Mouse (Mus musculus) gonadal fat pad, adult 2 months (tissue): ENCODE measurements around the gene Zbed6. TPM values are rescaled to one million over a fixed set of nuclear protein-coding genes. Genes with fewer than 3 reads are reported as not detected.
A peak's percentile ranks its signal among the peaks of the same experiment; 100 is the strongest.
"Not testable (repeated sequence)": the region's sequence is repeated elsewhere in the genome, so short reads cannot be mapped to it uniquely, and the experiment has no call there.

Source experiments
- DNase-seq: peaks from one replicate; pipeline ENCODE4 v3.0.0-alpha.2; 2012; ENCODE audit warnings: low read depth
- polyA plus RNA-seq: library from polyadenylated mRNA; depleted of rRNA; stranded (reverse); fragments of >200 nt; gene quantifications from 2 replicates; pipeline ENCODE4 v1.2.3, GENCODE M21; 2012; rRNA removed

Zbed6 gene
- polyA plus RNA-seq = 4.3 and 4.5 TPM in 2 replicates

GRCm38 (mm10) chr1:133660466-133661202, at the start of gene Zbed6:
Zbed6 (minus strand) TSS chr1:133660885.
- DNase-seq = no peak

GRCm38 (mm10) chr1:133709292-133709691, 48.6 kb upstream of the Zbed6 start:
- no peak for DNase-seq

GRCm38 (mm10) chr1:133701824-133702223, 41.1 kb upstream of the Zbed6 start:
- not testable (repeated sequence) for DNase-seq

- DNase-seq = no peak
These were observed 37.4 kb upstream of the Zbed6 start for GRCm38 (mm10) chr1:133697935-133698620.

GRCm38 (mm10) chr1:133695901-133696300, 35.2 kb upstream of the Zbed6 start:
- peak; percentile 61 for DNase-seq

GRCm38 (mm10) chr1:133694876-133695275, 34.2 kb upstream of the Zbed6 start:
- no peak for DNase-seq

- no peak for DNase-seq
These were observed 33.6 kb upstream of the Zbed6 start for GRCm38 (mm10) chr1:133694301-133694700.

GRCm38 (mm10) chr1:133693536-133694114, 32.9 kb upstream of the Zbed6 start:
- DNase-seq = no peak

- no peak for DNase-seq
These were observed 31.5 kb upstream of the Zbed6 start for GRCm38 (mm10) chr1:133692195-133692594.

GRCm38 (mm10) chr1:133691046-133691445, 30.4 kb upstream of the Zbed6 start:
- no peak for DNase-seq

GRCm38 (mm10) chr1:133689897-133690296, 29.2 kb upstream of the Zbed6 start, which contains the start of gene Lax1:
Lax1 (minus strand) TSS chr1:133690108.
- DNase-seq = no peak

- DNase-seq = no peak
These were observed 27.6 kb upstream of the Zbed6 start for GRCm38 (mm10) chr1:133688301-133688700.

- DNase-seq = peak; percentile 78
These were observed 25.2 kb upstream of the Zbed6 start for GRCm38 (mm10) chr1:133685749-133686519.

GRCm38 (mm10) chr1:133671801-133672200, 11.1 kb upstream of the Zbed6 start:
- no peak for DNase-seq

GRCm38 (mm10) chr1:133671266-133671665, 10.6 kb upstream of the Zbed6 start:
- no peak for DNase-seq

- DNase-seq = no peak
These were observed 10.1 kb upstream of the Zbed6 start for GRCm38 (mm10) chr1:133670776-133671175.

GRCm38 (mm10) chr1:133670190-133670589, 9.5 kb upstream of the Zbed6 start:
- no peak for DNase-seq

- no peak for DNase-seq
These were observed 7.9 kb upstream of the Zbed6 start for GRCm38 (mm10) chr1:133668618-133669017.

GRCm38 (mm10) chr1:133667721-133668120, 7.0 kb upstream of the Zbed6 start:
- no peak for DNase-seq

- not testable (repeated sequence) for DNase-seq
These were observed 5.0 kb upstream of the Zbed6 start for GRCm38 (mm10) chr1:133665713-133666112.

GRCm38 (mm10) chr1:133664203-133664970, 3.7 kb upstream of the Zbed6 start:
- no peak for DNase-seq
